Mouse (Mus musculus) midbrain, embryonic 13.5 days (tissue): ENCODE data around the gene Ing1. TPM values are rescaled to one million over a fixed set of nuclear protein-coding genes. Genes with fewer than 3 reads are reported as not detected.

Experiments
- ATAC-seq: fragments of 200-750 bp; cut with Nextera tagmentation; 2 replicates; pipeline ENCODE4 v1.8.0; 2017; ENCODE audit warnings: mild to moderate bottlenecking, moderate TSS enrichment, moderate library complexity
- H3K27ac ChIP-seq: fragments of 300-500 bp; sonication (generic); 2 replicates; pipeline ENCODE4 v1.5.1; 2015; ENCODE audit warnings: inconsistent platforms, mild to moderate bottlenecking, moderate library complexity
- H3K27me3 ChIP-seq: fragments of 300-500 bp; sonication (generic); 2 replicates; pipeline ENCODE4 v1.6.1; 2015; ENCODE audit warnings: mild to moderate bottlenecking, inconsistent platforms
- H3K36me3 ChIP-seq: fragments of 300-500 bp; sonication (generic); 2 replicates; pipeline ENCODE4 v1.6.1; 2015; ENCODE audit warnings: mild to moderate bottlenecking, inconsistent platforms
- H3K4me1 ChIP-seq: fragments of 300-500 bp; sonication (generic); replicated peaks from 2 replicates; pipeline ENCODE4 v1.6.1; 2015; ENCODE audit warnings: inconsistent platforms
- H3K4me2 ChIP-seq: fragments of 300-500 bp; sonication (generic); replicated peaks from 2 replicates; pipeline ENCODE4 v1.6.1; 2015; ENCODE audit warnings: moderate library complexity, mild to moderate bottlenecking, inconsistent platforms
- H3K4me3 ChIP-seq: fragments of 300-500 bp; sonication (generic); replicated peaks from 2 replicates; pipeline ENCODE4 v1.5.1; 2015; ENCODE audit warnings: mild to moderate bottlenecking, inconsistent platforms
- H3K9ac ChIP-seq: fragments of 300-500 bp; sonication (generic); replicated peaks from 2 replicates; pipeline ENCODE4 v1.6.1; 2015; ENCODE audit warnings: mild to moderate bottlenecking, inconsistent platforms
- H3K9me3 ChIP-seq: fragments of 300-500 bp; sonication (generic); 2 replicates; pipeline ENCODE4 v1.6.1; 2016; ENCODE audit warnings: mild to moderate bottlenecking, inconsistent platforms
- WGBS: fragments of 180-500 bp; shearing (Covaris S2); methylation state at CpG from one replicate; pipeline ENCODE4 v1.1.7; 2015; 5-methylcytosine and 5-hydroxymethylcytosine counted together
- polyA plus RNA-seq: library from polyadenylated mRNA; unstranded; fragments of >200 nt; fragmentation: Nextera tagmentation; extraction: Ambion mirVana; gene quantifications from 2 replicates; pipeline ENCODE4 v1.2.1, GENCODE M21; 2015

Ing1 gene
- polyA plus RNA-seq, 1 experiment from 2014 or later: 46.7 TPM

- H3K36me3 ChIP-seq: peaks cover 17% of the 10 kb centered on the region
- H3K27me3 ChIP-seq: no peaks in the 10 kb centered on the region
- no peaks in the 10 kb centered on the region for H3K4me1 ChIP-seq
- 0 out of 2 replicates have a peak, but pooled peaks have one; percentile 34 for ATAC-seq
- H3K4me2 ChIP-seq: no peak overlapping the region
- H3K4me3 ChIP-seq: no peak overlapping the region
- H3K9ac ChIP-seq: no peak overlapping the region
- no peak overlapping the region for H3K27ac ChIP-seq
- no peaks in the 10 kb centered on the region for H3K9me3 ChIP-seq
- 42% methylated on average over 14 of the region's 14 CpGs for WGBS
These were observed 46.8 kb downstream of the Ing1 start for GRCm38 (mm10) chr8:11602006-11602680.

- 96% methylated on average over 9 of the region's 9 CpGs for WGBS
- no peak overlapping the region for H3K27ac ChIP-seq
- H3K9me3 ChIP-seq: no peaks in the 10 kb centered on the region
- H3K36me3 ChIP-seq: peaks cover 78% of the 10 kb centered on the region
- H3K4me2 ChIP-seq: no peak overlapping the region
- no peak overlapping the region for H3K9ac ChIP-seq
- ATAC-seq: no peak
- H3K4me1 ChIP-seq: no peaks in the 10 kb centered on the region
- no peaks in the 10 kb centered on the region for H3K27me3 ChIP-seq
- H3K4me3 ChIP-seq: no peak overlapping the region
These were observed 53.5 kb downstream of the Ing1 start for GRCm38 (mm10) chr8:11608848-11609247.

Other genes starting within 250 kb of the Ing1 start
- gene Col4a2, start 242.8 kb upstream of the Ing1 start, polyA plus RNA-seq: 28.6 and 39.1 TPM in 2 replicates
- gene Col4a1, start 242.7 kb upstream of the Ing1 start, polyA plus RNA-seq: 61.4 and 83.4 TPM in 2 replicates
- 0.28 and 0.36 TPM in 2 replicates for gene Rab20, start 76.9 kb upstream of the Ing1 start, polyA plus RNA-seq
- gene Naxd, start 58.1 kb upstream of the Ing1 start, polyA plus RNA-seq: 151 and 158 TPM in 2 replicates
- 21.0 and 23.8 TPM in 2 replicates for gene Cars2, start 4.8 kb upstream of the Ing1 start, polyA plus RNA-seq
- gene Ankrd10, start 80.2 kb downstream of the Ing1 start, polyA plus RNA-seq: 100 TPM in 2 replicates
- 0.12 TPM in 1 of 2 replicates, not detected in the other for gene 1700016D06Rik, start 145.5 kb downstream of the Ing1 start, polyA plus RNA-seq
- 60.8 and 66.3 TPM in 2 replicates for gene Arhgef7, start 172.2 kb downstream of the Ing1 start, polyA plus RNA-seq